Mouse (Mus musculus) lung, adult 2 months (tissue): Measurements from ENCODE around the gene Vsx2. TPM values are rescaled to one million over a fixed set of nuclear protein-coding genes. Genes with fewer than 3 reads are reported as not detected.

ENCODE experiments used
- DNase-seq: peaks from one replicate; pipeline ENCODE4 v3.0.0; 2022
- H3K4me1 ChIP-seq: fragments of 200-500 bp; 2 replicates; pipeline ENCODE4 v1.6.1; 2011; ENCODE audit warnings: low read length; ENCODE audit not compliant: control insufficient read depth, insufficient read depth
- H3K4me3 ChIP-seq: fragments of 200-500 bp; replicated peaks from 2 replicates; pipeline ENCODE3; 2011; ENCODE audit warnings: low read depth, mild to moderate bottlenecking, control low read depth, low read length; ENCODE audit errors: extremely low read depth
- CTCF ChIP-seq: fragments of 200-500 bp; IDR thresholded peaks from 2 replicates; pipeline ENCODE4 v1.5.1; 2011; ENCODE audit warnings: mild to moderate bottlenecking, low read length, control low read depth; ENCODE audit not compliant: insufficient read depth
- POLR2A ChIP-seq: fragments of 200-500 bp; IDR thresholded peaks from 2 replicates; pipeline ENCODE4 v1.6.1; 2011; ENCODE audit warnings: low read depth, mild to moderate bottlenecking, control low read depth, low read length, borderline replicate concordance; ENCODE audit errors: extremely low read depth
- WGBS: fragments of 180-500 bp; shearing (Covaris S2); methylation state at CpG from one replicate; pipeline ENCODE4 v1.1.7; 2018; 5-methylcytosine and 5-hydroxymethylcytosine counted together
- polyA plus RNA-seq: library from polyadenylated mRNA; depleted of rRNA; stranded (reverse); fragments of >200 nt; gene quantifications from 2 replicates; pipeline ENCODE4 v1.2.3, GENCODE M21; 2012

The Vsx2 gene
- polyA plus RNA-seq, 1 experiment, result not detected

GRCm38 (mm10) chr12:84541391-84541958 is 28.1 kb upstream of the Vsx2 start:
- no peak for TF ChIP-seq CTCF
- no peak for TF ChIP-seq POLR2A
- WGBS, result 86% methylated on average over 11 of the region's 11 CpGs
- Histone ChIP-seq H3K4me3 (no peak overlapping the region), H3K4me1 (no peaks in the 10 kb centered on the region)
- no peak for DNase-seq

GRCm38 (mm10) chr12:84546028-84546427 is 23.5 kb upstream of the Vsx2 start:
- DNase-seq, result peak; percentile 54
- WGBS, result 4% methylated on average over 12 of the region's 12 CpGs
- TF ChIP-seq POLR2A (no peak), CTCF (peak; percentile 87)
- no peaks in the 10 kb centered on the region for H3K4me1 ChIP-seq
- H3K4me3 ChIP-seq, result no peak overlapping the region

- no peak for DNase-seq
- TF ChIP-seq CTCF (no peak), POLR2A (no peak)
- 79% methylated on average over 2 of the region's 2 CpGs for WGBS
- no peak overlapping the region for H3K4me3 ChIP-seq
- H3K4me1 ChIP-seq, result no peaks in the 10 kb centered on the region
These were observed 22.9 kb upstream of the Vsx2 start for GRCm38 (mm10) chr12:84546577-84547085.

GRCm38 (mm10) chr12:84548251-84548650 is 21.3 kb upstream of the Vsx2 start:
- Histone ChIP-seq H3K4me3 (no peak overlapping the region), H3K4me1 (no peaks in the 10 kb centered on the region)
- DNase-seq, result no peak
- no peak for TF ChIP-seq CTCF
- TF ChIP-seq POLR2A, result no peak
- 51% methylated on average over 8 of the region's 8 CpGs for WGBS

DNA sequence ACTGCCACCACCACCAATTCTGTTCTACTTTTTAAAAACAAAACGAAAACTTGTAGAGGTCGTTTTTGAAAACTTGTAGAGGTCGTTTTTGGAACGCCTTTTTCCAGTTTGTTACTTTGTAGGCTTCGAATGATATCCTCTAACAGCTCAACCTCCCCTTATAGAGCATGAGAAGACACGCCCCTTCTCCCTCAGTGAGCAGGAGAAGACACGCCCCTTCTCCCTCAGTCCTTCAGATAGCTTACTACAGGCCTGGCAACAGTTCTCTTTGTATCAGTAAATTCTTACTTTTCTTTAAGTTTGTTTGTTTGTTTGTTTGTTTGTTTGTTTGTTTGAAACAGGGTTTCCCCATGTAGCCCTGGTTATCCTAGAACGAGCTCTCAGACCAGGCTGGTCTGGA is 14.3 kb upstream of the Vsx2 start:
- no peak for DNase-seq
- no peak overlapping the region for H3K4me3 ChIP-seq
- TF ChIP-seq CTCF (no peak), POLR2A (no peak)
- no peaks in the 10 kb centered on the region for H3K4me1 ChIP-seq
- WGBS, result 61% methylated on average over 8 of the region's 8 CpGs

GRCm38 (mm10) chr12:84562558-84562957 is 7.0 kb upstream of the Vsx2 start:
- Histone ChIP-seq H3K4me1 (no peaks in the 10 kb centered on the region), H3K4me3 (no peak overlapping the region)
- TF ChIP-seq POLR2A, result no peak
- no peak for TF ChIP-seq CTCF
- DNase-seq, result no peak
- WGBS, result 55% methylated on average over 4 of the region's 4 CpGs

DNA sequence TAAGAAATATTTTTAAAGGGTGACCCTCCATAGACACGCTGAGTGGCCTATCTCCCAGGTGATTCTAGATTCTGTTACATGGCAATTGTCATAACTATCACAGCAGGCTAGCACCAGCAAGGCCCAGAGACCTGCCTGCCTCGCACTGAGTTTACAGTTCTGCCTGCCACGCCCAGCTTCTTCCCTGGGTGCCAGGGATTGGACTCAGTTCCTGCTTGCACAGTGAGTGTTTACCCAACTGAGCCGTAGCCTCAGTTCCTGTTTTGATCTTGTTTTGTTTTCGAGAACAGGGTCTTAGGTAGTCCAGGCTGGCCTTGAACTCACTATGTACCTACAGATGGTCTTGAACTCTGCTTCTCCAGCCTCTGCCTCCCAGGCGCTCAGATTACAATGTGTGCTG is 2.0 kb upstream of the Vsx2 start:
- Histone ChIP-seq H3K4me3 (no peak overlapping the region), H3K4me1 (no peaks in the 10 kb centered on the region)
- WGBS, result 58% methylated on average over 6 of the region's 6 CpGs
- TF ChIP-seq CTCF (no peak), POLR2A (no peak)
- no peak for DNase-seq

DNA sequence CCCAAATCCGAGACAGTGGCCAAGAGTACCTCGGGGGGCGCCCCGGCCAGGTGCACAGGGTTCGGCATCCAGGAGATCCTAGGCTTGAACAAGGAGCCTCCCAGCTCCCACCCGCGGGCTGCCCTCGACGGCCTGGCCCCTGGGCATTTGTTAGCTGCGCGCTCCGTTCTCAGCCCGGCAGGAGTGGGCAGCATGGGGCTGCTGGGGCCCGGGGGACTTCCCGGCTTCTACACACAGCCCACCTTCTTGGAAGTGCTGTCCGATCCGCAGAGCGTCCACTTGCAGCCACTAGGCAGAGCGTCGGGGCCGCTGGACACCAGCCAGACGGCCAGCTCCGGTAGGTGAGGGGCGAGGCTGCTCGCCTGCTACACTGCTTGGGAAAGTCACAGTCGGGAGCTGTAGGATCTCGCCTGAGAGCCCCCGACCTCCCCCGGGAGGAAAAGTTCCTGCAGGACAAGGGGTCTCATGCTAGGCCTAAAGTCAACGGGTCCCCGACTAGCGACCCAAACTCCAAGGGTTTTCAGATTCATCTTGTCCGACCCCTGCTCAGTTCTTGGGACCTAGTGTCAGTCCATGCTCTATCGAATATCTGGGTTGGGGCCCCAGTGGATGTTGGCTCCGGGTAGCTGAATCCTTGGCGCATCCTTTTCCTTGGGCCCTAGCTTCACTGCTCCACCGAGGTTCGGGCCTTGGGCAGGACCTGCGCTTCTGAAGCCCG is 573 bp downstream of the Vsx2 start:
- no peak overlapping the region for H3K4me3 ChIP-seq
- DNase-seq, result no peak
- WGBS, result 3% methylated on average over 40 of the region's 40 CpGs
- H3K4me1 ChIP-seq, result no peaks in the 10 kb centered on the region
- no peak for TF ChIP-seq POLR2A
- TF ChIP-seq CTCF, result no peak

- H3K4me1 ChIP-seq, result no peaks in the 10 kb centered on the region
- 6% methylated on average over 34 of the region's 34 CpGs for WGBS
These were observed 1.3 kb downstream of the Vsx2 start for GRCm38 (mm10) chr12:84570694-84571415.

More at GRCm38 (mm10) chr12:84570694-84571415, 1.3 kb downstream of the Vsx2 start:
- DNase-seq, result peak; percentile 8
- no peak overlapping the region for H3K4me3 ChIP-seq
- no peak for TF ChIP-seq CTCF
- no peak for TF ChIP-seq POLR2A
